Mouse (Mus musculus) right cerebral cortex, postnatal 36 days (tissue): ENCODE results near the gene Mcm3ap.

Experiments used
- DNase-seq, 2 experiments: peaks; one replicate each; pipeline ENCODE4 v3.0.0; 2022; ENCODE audit warnings: low spot score in 2 of 2, mixed read lengths in 1 of 2

The Mcm3ap gene

GRCm38 (mm10) chr10:76468203-76469162 lies at the start of gene Mcm3ap, which contains the start of gene Ybey:
Mcm3ap (plus strand) TSS chr10:76468927.
Ybey (minus strand) TSS chr10:76469114.
- DNase-seq: peak; percentile 84 to 86

- DNase-seq: no peak
Measured at GRCm38 (mm10) chr10:76425674-76426073, 43.1 kb upstream of the Mcm3ap start.

GRCm38 (mm10) chr10:76433925-76434324 lies 34.8 kb upstream of the Mcm3ap start:
- no peak for DNase-seq

- no peak for DNase-seq
Measured at GRCm38 (mm10) chr10:76439107-76439890, 29.4 kb upstream of the Mcm3ap start.

- DNase-seq: no peak
Measured at GRCm38 (mm10) chr10:76440281-76440680, 28.4 kb upstream of the Mcm3ap start, which contains the start of gene AC141477.1. AC141477.1 (minus strand) TSS chr10:76440444.

- peak; percentile 94 to 96 for DNase-seq
Measured at GRCm38 (mm10) chr10:76442178-76443088, 26.3 kb upstream of the Mcm3ap start, which contains the start of gene Pcnt. Pcnt (minus strand) TSS chr10:76442786.

GRCm38 (mm10) chr10:76445996-76446681 lies 22.6 kb upstream of the Mcm3ap start:
- DNase-seq: no peak

- DNase-seq: no peak
Measured at GRCm38 (mm10) chr10:76447406-76448229, 21.1 kb upstream of the Mcm3ap start.

GRCm38 (mm10) chr10:76448851-76449250 lies 19.9 kb upstream of the Mcm3ap start, which contains the start of gene 2610028H24Rik:
2610028H24Rik (plus strand) TSS chr10:76449081.
- no peak for DNase-seq

- DNase-seq: peak in 1 of 2 experiments; percentile 26
Measured at GRCm38 (mm10) chr10:76455289-76455688, 13.4 kb upstream of the Mcm3ap start.

- no peak for DNase-seq
Measured at GRCm38 (mm10) chr10:76461255-76461654, 7.5 kb upstream of the Mcm3ap start.

GRCm38 (mm10) chr10:76462312-76462711 lies 6.4 kb upstream of the Mcm3ap start:
- DNase-seq: peak in 1 of 2 experiments; percentile 28

GRCm38 (mm10) chr10:76462721-76463120 lies 6.0 kb upstream of the Mcm3ap start:
- DNase-seq: no peak

GRCm38 (mm10) chr10:76473759-76474158 lies 5.0 kb downstream of the Mcm3ap start:
- DNase-seq: no peak

GRCm38 (mm10) chr10:76480851-76481250 lies 12.1 kb downstream of the Mcm3ap start:
- no peak for DNase-seq

GRCm38 (mm10) chr10:76481480-76481879 lies 12.8 kb downstream of the Mcm3ap start:
- no peak for DNase-seq

GRCm38 (mm10) chr10:76486302-76486701 lies 17.6 kb downstream of the Mcm3ap start:
- no peak for DNase-seq

- DNase-seq: no peak
Measured at GRCm38 (mm10) chr10:76488265-76488664, 19.5 kb downstream of the Mcm3ap start.

GRCm38 (mm10) chr10:76489205-76489604 lies 20.5 kb downstream of the Mcm3ap start:
- DNase-seq: no peak
